Mouse (Mus musculus) liver, embryonic 13.5 days (tissue): Measurements from ENCODE around the gene Gar1. TPM values are rescaled to one million over a fixed set of nuclear protein-coding genes. Genes with fewer than 3 reads are reported as not detected.

ENCODE experiments used
- ATAC-seq: fragments of 200-750 bp; cut with Nextera tagmentation; 2 replicates; pipeline ENCODE4 v1.8.0; 2017; ENCODE audit warnings: low read depth, mild to moderate bottlenecking, moderate number of reproducible peaks, moderate library complexity
- DNase-seq: peaks from one replicate; pipeline ENCODE4 v3.0.0; 2022
- H3K27ac ChIP-seq: fragments of 300-500 bp; sonication (generic); 2 replicates; pipeline ENCODE4 v1.5.1; 2015; ENCODE audit warnings: moderate library complexity, mild to moderate bottlenecking, inconsistent platforms
- H3K27me3 ChIP-seq: fragments of 300-500 bp; sonication (generic); 2 replicates; pipeline ENCODE4 v1.6.1; 2015; ENCODE audit warnings: mild to moderate bottlenecking, inconsistent platforms
- H3K36me3 ChIP-seq: fragments of 300-500 bp; sonication (generic); 2 replicates; pipeline ENCODE4 v1.6.1; 2015; ENCODE audit warnings: mild to moderate bottlenecking, inconsistent platforms
- H3K4me1 ChIP-seq: fragments of 300-500 bp; sonication (generic); replicated peaks from 2 replicates; pipeline ENCODE4 v1.6.1; 2015; ENCODE audit warnings: inconsistent platforms
- H3K4me2 ChIP-seq: fragments of 300-500 bp; sonication (generic); 2 replicates; pipeline ENCODE4 v1.6.1; 2015; ENCODE audit warnings: inconsistent platforms, mild to moderate bottlenecking, moderate library complexity
- H3K4me3 ChIP-seq: fragments of 300-500 bp; sonication (generic); replicated peaks from 2 replicates; pipeline ENCODE4 v1.5.1; 2015; ENCODE audit warnings: mild to moderate bottlenecking, inconsistent platforms
- H3K9ac ChIP-seq: fragments of 300-500 bp; sonication (generic); 2 replicates; pipeline ENCODE4 v1.6.1; 2015; ENCODE audit warnings: mild to moderate bottlenecking, inconsistent platforms
- H3K9me3 ChIP-seq: fragments of 300-500 bp; sonication (generic); replicated peaks from 2 replicates; pipeline ENCODE4 v1.6.1; 2016; ENCODE audit warnings: inconsistent platforms
- WGBS: fragments of 180-500 bp; shearing (Covaris S2); methylation state at CpG from one replicate; pipeline ENCODE4 v1.1.7; 2015; ENCODE audit not compliant: insufficient replicate concordance; 5-methylcytosine and 5-hydroxymethylcytosine counted together
- polyA plus RNA-seq: library from polyadenylated mRNA; unstranded; fragments of >200 nt; fragmentation: Nextera tagmentation; extraction: Ambion mirVana; gene quantifications from 2 replicates; pipeline ENCODE4 v1.2.1, GENCODE M21; 2015

Gene Gar1
- polyA plus RNA-seq, 1 experiment from 2014 or later, result 64.9 TPM

- H3K4me2 ChIP-seq, result no peak within 1 kb of the TSS
- ATAC-seq (no peak), DNase-seq (no peak)
- H3K36me3 ChIP-seq, result no peaks in the 10 kb centered on the region
- no peak within 1 kb of the TSS for H3K9ac ChIP-seq
- no peak within 1 kb of the TSS for H3K4me3 ChIP-seq
- WGBS, result 61% methylated on average over 10 of the region's 10 CpGs
- no peaks in the 10 kb centered on the region for H3K4me1 ChIP-seq
- no peaks in the 10 kb centered on the region for H3K9me3 ChIP-seq
- H3K27me3 ChIP-seq, result no peaks in the 10 kb centered on the region
- H3K27ac ChIP-seq, result no peak within 1 kb of the TSS
Measured at GRCm38 (mm10) chr3:129803765-129804164, 27.4 kb downstream of the Gar1 start, which contains the start of gene Lrit3. Gene Lrit3, minus strand, starts transcription at chr3:129804030.

GRCm38 (mm10) chr3:129799011-129799410, 32.2 kb downstream of the Gar1 start:
- Histone ChIP-seq H3K27ac (no peak overlapping the region), H3K4me1 (no peaks in the 10 kb centered on the region), H3K4me2 (no peak overlapping the region), H3K36me3 (no peaks in the 10 kb centered on the region), H3K9ac (no peak overlapping the region), H3K4me3 (no peak overlapping the region), H3K9me3 (no peaks in the 10 kb centered on the region), H3K27me3 (no peaks in the 10 kb centered on the region)
- ATAC-seq, result no peak
- WGBS, result 57% methylated on average over 2 of the region's 2 CpGs
- no peak for DNase-seq

- no peaks in the 10 kb centered on the region for H3K4me1 ChIP-seq
- ATAC-seq (no peak), DNase-seq (no peak)
- no peak overlapping the region for H3K27ac ChIP-seq
- H3K9me3 ChIP-seq, result no peaks in the 10 kb centered on the region
- H3K9ac ChIP-seq, result no peak overlapping the region
- no peaks in the 10 kb centered on the region for H3K27me3 ChIP-seq
- WGBS, result 69% methylated on average over 11 of the region's 11 CpGs
- H3K4me2 ChIP-seq, result no peak overlapping the region
- no peak overlapping the region for H3K4me3 ChIP-seq
- H3K36me3 ChIP-seq, result no peaks in the 10 kb centered on the region
Measured at GRCm38 (mm10) chr3:129798551-129798950, 32.6 kb downstream of the Gar1 start.

- Histone ChIP-seq H3K27ac (no peak overlapping the region), H3K4me1 (no peaks in the 10 kb centered on the region), H3K36me3 (no peaks in the 10 kb centered on the region), H3K4me3 (no peak overlapping the region), H3K27me3 (no peaks in the 10 kb centered on the region), H3K4me2 (no peak overlapping the region), H3K9me3 (no peaks in the 10 kb centered on the region), H3K9ac (no peak overlapping the region)
- no peak for ATAC-seq
- 57% methylated on average over 5 of the region's 5 CpGs for WGBS
- no peak for DNase-seq
Measured at GRCm38 (mm10) chr3:129797341-129797740, 33.9 kb downstream of the Gar1 start.

- Histone ChIP-seq H3K27me3 (no peaks in the 10 kb centered on the region), H3K4me2 (no peak overlapping the region), H3K4me1 (no peaks in the 10 kb centered on the region), H3K9ac (no peak overlapping the region), H3K27ac (no peak overlapping the region), H3K4me3 (no peak overlapping the region), H3K36me3 (no peaks in the 10 kb centered on the region), H3K9me3 (no peaks in the 10 kb centered on the region)
- 78% methylated on average over 5 of the region's 5 CpGs for WGBS
- ATAC-seq (no peak), DNase-seq (no peak)
Measured at GRCm38 (mm10) chr3:129793801-129794200, 37.4 kb downstream of the Gar1 start.

GRCm38 (mm10) chr3:129782746-129783145, 48.5 kb downstream of the Gar1 start:
- H3K36me3 ChIP-seq, result no peaks in the 10 kb centered on the region
- 68% methylated on average over 3 of the region's 3 CpGs for WGBS
- no peak overlapping the region for H3K9ac ChIP-seq
- H3K27ac ChIP-seq, result no peak overlapping the region
- no peak for DNase-seq
- H3K27me3 ChIP-seq, result no peaks in the 10 kb centered on the region
- H3K4me2 ChIP-seq, result no peak overlapping the region
- no peak for ATAC-seq
- no peak overlapping the region for H3K4me3 ChIP-seq
- no peaks in the 10 kb centered on the region for H3K4me1 ChIP-seq
- H3K9me3 ChIP-seq, result no peaks in the 10 kb centered on the region

GRCm38 (mm10) chr3:129781435-129781834, 49.8 kb downstream of the Gar1 start:
- no peak overlapping the region for H3K9ac ChIP-seq
- no peak overlapping the region for H3K27ac ChIP-seq
- no peaks in the 10 kb centered on the region for H3K27me3 ChIP-seq
- DNase-seq, result no peak
- H3K4me1 ChIP-seq, result no peaks in the 10 kb centered on the region
- H3K9me3 ChIP-seq, result no peaks in the 10 kb centered on the region
- no peaks in the 10 kb centered on the region for H3K36me3 ChIP-seq
- no peak overlapping the region for H3K4me3 ChIP-seq
- no peak for ATAC-seq
- H3K4me2 ChIP-seq, result no peak overlapping the region
- 61% methylated on average over 10 of the region's 10 CpGs for WGBS

Other genes with a start within 250 kb of the Gar1 start
- gene Egf, start 76.1 kb downstream of the Gar1 start, polyA plus RNA-seq, result 0.45 and 0.53 TPM in 2 replicates
- not detected in 2 replicates for gene Lrit3, start 27.4 kb downstream of the Gar1 start, polyA plus RNA-seq
- 0.03 and 0.12 TPM in 2 replicates for gene Rrh, start 8.8 kb downstream of the Gar1 start, polyA plus RNA-seq
- 112 and 141 TPM in 2 replicates for gene Cfi, start 4.5 kb upstream of the Gar1 start, polyA plus RNA-seq
- gene Pla2g12a, start 47.2 kb upstream of the Gar1 start, polyA plus RNA-seq, result 88.8 and 96.7 TPM in 2 replicates
- gene Casp6, start 70.0 kb upstream of the Gar1 start, polyA plus RNA-seq, result 38.4 and 43.5 TPM in 2 replicates
- 10.0 and 10.9 TPM in 2 replicates for gene Mcub, start 138.8 kb upstream of the Gar1 start, polyA plus RNA-seq
- 7.6 and 10.4 TPM in 2 replicates for gene Sec24b, start 230.2 kb upstream of the Gar1 start, polyA plus RNA-seq